Mouse (Mus musculus) intestine, embryonic 16.5 days (tissue): Measurements from ENCODE around the gene Comp. TPM values are rescaled to one million over a fixed set of nuclear protein-coding genes. Genes with fewer than 3 reads are reported as not detected.

Experiments used
- ATAC-seq: fragments of 200-750 bp; cut with Nextera tagmentation; 2 replicates; pipeline ENCODE4 v1.8.0; 2017; ENCODE audit warnings: moderate TSS enrichment, moderate library complexity
- H3K27ac ChIP-seq: fragments of 300-500 bp; sonication (generic); 2 replicates; pipeline ENCODE4 v1.5.1; 2014; ENCODE audit warnings: mild to moderate bottlenecking, low read length
- H3K27me3 ChIP-seq: fragments of 300-500 bp; sonication (generic); replicated peaks from 2 replicates; pipeline ENCODE4 v1.6.1; 2014; ENCODE audit warnings: low read length, control low read depth, mixed read lengths; ENCODE audit not compliant: control insufficient read depth, insufficient read depth
- H3K36me3 ChIP-seq: fragments of 300-500 bp; sonication (generic); 2 replicates; pipeline ENCODE4 v1.6.1; 2014; ENCODE audit warnings: low read length, control low read depth; ENCODE audit not compliant: control insufficient read depth, insufficient read depth
- H3K4me1 ChIP-seq: fragments of 300-500 bp; sonication (generic); 2 replicates; pipeline ENCODE4 v1.6.1; 2014; ENCODE audit warnings: low read length, control low read depth, mixed read lengths; ENCODE audit not compliant: control insufficient read depth, insufficient read depth
- H3K4me2 ChIP-seq: fragments of 300-500 bp; sonication (generic); 2 replicates; pipeline ENCODE4 v1.6.1; 2014; ENCODE audit warnings: low read depth, low read length, control low read depth
- H3K4me3 ChIP-seq: fragments of 300-500 bp; sonication (generic); 2 replicates; pipeline ENCODE4 v1.5.1; 2014; ENCODE audit warnings: mild to moderate bottlenecking, low read length
- H3K9ac ChIP-seq: fragments of 300-500 bp; sonication (generic); 2 replicates; pipeline ENCODE4 v1.6.1; 2014; ENCODE audit warnings: low read depth, low read length
- H3K9me3 ChIP-seq: fragments of 300-500 bp; sonication (generic); 2 replicates; pipeline ENCODE4 v1.6.1; 2016; ENCODE audit warnings: low read length, control low read depth; ENCODE audit not compliant: control insufficient read depth
- WGBS: fragments of 180-500 bp; shearing (Covaris S2); extraction: QIAGEN DNeasy Blood & Tissue Kit; methylation state at CpG from one replicate; pipeline ENCODE4 v1.1.7; 2014; 5-methylcytosine and 5-hydroxymethylcytosine counted together
- polyA plus RNA-seq: library from polyadenylated mRNA; unstranded; fragments of >200 nt; fragmentation: Nextera tagmentation; extraction: Ambion mirVana; gene quantifications from 2 replicates; pipeline ENCODE4 v1.2.1, GENCODE M21; 2015

Gene Comp
- polyA plus RNA-seq, 1 experiment from 2014 or later: 0.39 TPM

DNA sequence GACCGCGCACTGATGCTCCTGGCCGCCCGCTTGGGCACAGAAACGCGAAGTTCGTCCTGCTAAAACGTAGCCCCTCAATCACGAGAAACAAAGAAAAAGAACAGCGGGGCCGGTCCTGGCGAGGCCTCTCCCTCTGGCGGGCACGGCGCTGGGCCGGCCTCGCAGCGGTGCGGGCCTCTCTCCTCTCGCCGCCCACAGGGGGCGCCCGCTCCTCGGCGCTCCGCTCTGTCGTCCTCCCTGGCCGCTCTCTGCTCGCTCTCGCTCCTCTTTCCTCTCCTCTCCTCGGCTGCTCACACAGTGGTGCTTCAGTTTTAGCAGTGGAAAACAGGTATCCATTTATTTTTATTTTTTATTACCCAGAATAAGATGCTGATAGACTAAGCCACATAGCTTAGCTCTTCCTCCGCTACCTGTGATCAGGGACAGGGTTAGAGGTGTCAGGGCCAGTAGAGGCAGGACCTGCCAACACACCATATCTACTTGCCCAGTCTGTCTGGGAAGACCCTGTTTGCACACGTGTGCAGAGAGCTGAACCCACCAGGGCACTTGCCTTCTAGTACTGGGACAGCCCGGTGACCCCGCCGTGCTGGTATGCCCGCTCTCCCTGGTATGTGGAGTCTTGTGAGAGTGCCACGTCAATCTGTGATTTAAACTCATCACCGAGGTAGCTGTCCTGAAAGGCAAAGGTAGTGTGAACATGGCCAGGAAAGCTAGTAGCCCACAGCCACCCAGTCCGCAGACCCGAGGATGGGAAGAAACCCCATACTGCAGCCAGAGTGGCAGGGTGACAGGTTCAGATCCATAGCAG lies 41.1 kb upstream of the Comp start:
- H3K27me3 ChIP-seq: no peaks in the 10 kb centered on the region
- ATAC-seq: peak; percentile 75
- no peak overlapping the region for H3K27ac ChIP-seq
- peaks cover 53% of the 10 kb centered on the region for H3K36me3 ChIP-seq
- H3K4me1 ChIP-seq: peaks cover 10% of the 10 kb centered on the region; the same call in 1 of the 2 replicates
- no peak overlapping the region for H3K9ac ChIP-seq
- 32% methylated on average over 41 of the region's 41 CpGs for WGBS
- no peaks in the 10 kb centered on the region for H3K9me3 ChIP-seq
- H3K4me3 ChIP-seq: no peak overlapping the region
- H3K4me2 ChIP-seq: no peak overlapping the region

DNA sequence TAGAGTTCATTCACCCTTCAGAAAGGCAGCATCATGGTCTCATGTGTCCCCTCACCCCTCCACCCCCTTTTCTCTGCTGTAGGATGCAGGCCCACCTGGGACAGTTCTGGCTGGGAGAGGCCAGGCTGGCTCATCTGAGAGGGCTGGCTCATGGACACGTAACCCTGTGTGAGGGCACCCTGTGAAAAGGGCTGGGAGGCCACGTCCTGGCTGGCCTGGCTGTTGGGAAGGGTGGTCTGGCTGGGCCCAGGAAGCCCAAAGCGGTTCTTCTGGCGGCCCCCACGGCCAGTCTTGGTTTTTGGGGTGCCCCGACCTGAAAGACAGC lies 40.5 kb upstream of the Comp start:
- no peaks in the 10 kb centered on the region for H3K27me3 ChIP-seq
- H3K9me3 ChIP-seq: no peaks in the 10 kb centered on the region
- WGBS: 93% methylated on average over 6 of the region's 6 CpGs
- peaks cover 55% of the 10 kb centered on the region for H3K36me3 ChIP-seq
- no peak for ATAC-seq
- no peak overlapping the region for H3K9ac ChIP-seq
- H3K4me1 ChIP-seq: peaks cover 10% of the 10 kb centered on the region; the same call in 1 of the 2 replicates
- no peak overlapping the region for H3K4me2 ChIP-seq
- H3K27ac ChIP-seq: no peak overlapping the region
- H3K4me3 ChIP-seq: no peak overlapping the region

DNA sequence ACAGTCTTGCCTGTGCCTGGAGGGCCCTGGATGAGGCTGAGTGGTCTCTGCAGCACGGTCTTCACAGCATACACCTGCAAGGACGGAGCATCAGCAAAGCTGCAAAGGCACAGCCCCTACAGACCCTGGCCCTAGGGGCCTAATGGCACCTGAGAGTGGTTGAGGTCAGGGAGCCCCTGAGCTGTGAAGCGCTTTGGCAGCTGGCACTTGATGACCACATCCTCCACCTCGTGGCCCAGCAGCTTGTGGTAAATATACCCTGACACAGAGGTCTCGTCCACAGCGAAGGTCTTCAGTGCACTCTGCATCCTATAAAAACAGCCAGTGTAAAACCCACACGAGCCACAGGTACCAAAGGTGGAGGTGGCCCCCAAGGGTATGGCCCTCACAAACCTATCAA lies 34.4 kb upstream of the Comp start:
- H3K4me2 ChIP-seq: no peak overlapping the region
- H3K9me3 ChIP-seq: no peaks in the 10 kb centered on the region
- no peak overlapping the region for H3K9ac ChIP-seq
- 92% methylated on average over 7 of the region's 7 CpGs for WGBS
- ATAC-seq: no peak
- H3K36me3 ChIP-seq: peaks cover 65% of the 10 kb centered on the region
- no peaks in the 10 kb centered on the region for H3K4me1 ChIP-seq
- H3K27ac ChIP-seq: no peak overlapping the region
- H3K4me3 ChIP-seq: no peak overlapping the region
- no peaks in the 10 kb centered on the region for H3K27me3 ChIP-seq

DNA sequence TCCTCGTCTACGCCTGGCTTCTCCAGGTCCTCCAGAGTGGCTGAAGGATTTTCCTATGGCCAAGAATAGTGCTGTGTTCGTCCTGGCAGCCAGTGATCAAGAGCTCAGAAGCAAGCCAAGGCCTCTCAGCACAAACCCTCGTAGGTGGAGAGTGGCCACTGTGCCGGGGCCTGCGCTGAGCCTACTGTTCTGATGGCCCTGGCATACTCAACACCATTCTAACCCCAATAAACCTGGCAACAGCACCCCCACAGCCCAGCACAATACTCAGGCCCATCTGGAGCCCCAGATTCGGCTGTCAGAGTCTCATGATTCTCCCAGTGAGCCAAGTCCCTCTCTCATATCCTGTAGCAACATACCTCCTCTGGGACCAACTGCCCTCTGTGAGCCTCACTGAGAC lies 32.7 kb upstream of the Comp start:
- H3K27me3 ChIP-seq: no peaks in the 10 kb centered on the region
- no peak overlapping the region for H3K27ac ChIP-seq
- H3K4me3 ChIP-seq: no peak overlapping the region
- H3K4me1 ChIP-seq: no peaks in the 10 kb centered on the region
- no peak overlapping the region for H3K9ac ChIP-seq
- peaks cover 49% of the 10 kb centered on the region for H3K36me3 ChIP-seq
- H3K9me3 ChIP-seq: no peaks in the 10 kb centered on the region
- H3K4me2 ChIP-seq: no peak overlapping the region
- no peak for ATAC-seq
- WGBS: 95% methylated on average over 7 of the region's 7 CpGs

DNA sequence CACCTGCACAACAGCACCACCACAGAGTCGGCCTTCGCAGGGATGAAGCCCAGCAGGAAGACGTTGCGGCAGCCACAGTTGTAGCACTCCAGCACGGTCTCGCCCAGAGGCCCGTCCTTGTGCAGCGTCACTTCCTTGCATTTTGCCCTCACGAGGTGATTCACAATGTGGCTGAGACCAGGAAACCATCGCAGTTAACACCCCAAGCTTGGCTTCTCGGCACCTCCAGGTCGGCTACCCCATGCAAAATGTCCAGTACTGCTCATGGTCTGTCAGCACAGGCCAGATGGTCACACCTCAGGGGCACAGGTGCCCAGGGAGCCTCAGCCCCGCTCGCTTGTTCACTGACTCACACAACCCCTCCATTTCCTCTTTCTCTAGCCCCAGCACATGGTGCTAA lies 31.4 kb upstream of the Comp start:
- H3K27ac ChIP-seq: no peak overlapping the region
- no peak overlapping the region for H3K9ac ChIP-seq
- no peak overlapping the region for H3K4me3 ChIP-seq
- H3K36me3 ChIP-seq: peaks cover 36% of the 10 kb centered on the region
- no peak for ATAC-seq
- H3K9me3 ChIP-seq: no peaks in the 10 kb centered on the region
- H3K4me1 ChIP-seq: no peaks in the 10 kb centered on the region
- 87% methylated on average over 14 of the region's 14 CpGs for WGBS
- H3K27me3 ChIP-seq: no peaks in the 10 kb centered on the region
- H3K4me2 ChIP-seq: no peak overlapping the region

DNA sequence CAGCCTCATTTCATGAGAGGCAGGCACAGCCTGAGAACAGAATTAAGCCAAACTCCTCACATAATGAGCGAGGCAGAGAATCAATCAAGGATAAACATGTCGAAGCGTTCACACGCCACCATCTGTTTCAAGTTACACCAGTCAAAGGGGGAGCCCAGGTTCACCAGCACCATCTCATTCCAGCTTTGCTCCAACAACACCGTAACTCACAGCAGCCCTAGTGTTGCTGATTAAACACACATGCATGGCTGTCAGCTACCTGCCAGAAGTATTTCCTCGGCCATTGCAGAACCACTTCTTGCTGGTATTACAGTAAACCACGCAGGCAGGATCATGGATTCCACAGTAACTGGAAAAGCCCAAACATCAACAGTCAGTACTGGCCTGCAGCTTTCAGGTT lies 30.3 kb upstream of the Comp start:
- peaks cover 28% of the 10 kb centered on the region for H3K36me3 ChIP-seq
- peaks cover 3% of the 10 kb centered on the region for H3K4me1 ChIP-seq
- no peak overlapping the region for H3K4me2 ChIP-seq
- H3K4me3 ChIP-seq: no peak overlapping the region
- no peak overlapping the region for H3K27ac ChIP-seq
- H3K27me3 ChIP-seq: no peaks in the 10 kb centered on the region
- no peak for ATAC-seq
- H3K9me3 ChIP-seq: no peaks in the 10 kb centered on the region
- no peak overlapping the region for H3K9ac ChIP-seq
- 63% methylated on average over 7 of the region's 7 CpGs for WGBS

DNA sequence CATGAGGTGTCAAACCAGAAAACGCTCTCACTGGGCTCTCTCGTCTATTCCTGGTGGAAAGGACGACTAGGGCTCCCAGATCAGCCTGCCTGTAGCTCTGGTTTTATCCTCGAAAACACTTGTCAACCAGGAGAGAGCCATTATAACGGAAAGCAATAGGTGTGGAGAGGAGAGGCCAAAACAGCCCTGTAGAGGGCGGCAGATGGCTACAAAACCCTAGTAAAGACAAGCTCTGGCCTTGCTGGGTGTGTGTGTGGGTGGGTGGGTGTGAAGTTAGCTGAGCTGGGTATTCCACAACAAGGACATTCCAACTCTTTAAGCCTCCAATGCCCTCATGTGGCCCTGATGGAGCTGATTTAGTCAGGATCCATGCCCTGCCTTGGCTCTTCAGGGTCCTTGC lies 29.7 kb upstream of the Comp start:
- WGBS: 54% methylated on average over 6 of the region's 6 CpGs
- Histone ChIP-seq H3K4me1 (peaks cover 8% of the 10 kb centered on the region), H3K27ac (no peak overlapping the region), H3K9me3 (no peaks in the 10 kb centered on the region), H3K27me3 (no peaks in the 10 kb centered on the region), H3K9ac (no peak overlapping the region), H3K36me3 (peaks cover 23% of the 10 kb centered on the region), H3K4me2 (no peak overlapping the region), H3K4me3 (no peak overlapping the region)
- no peak for ATAC-seq

DNA sequence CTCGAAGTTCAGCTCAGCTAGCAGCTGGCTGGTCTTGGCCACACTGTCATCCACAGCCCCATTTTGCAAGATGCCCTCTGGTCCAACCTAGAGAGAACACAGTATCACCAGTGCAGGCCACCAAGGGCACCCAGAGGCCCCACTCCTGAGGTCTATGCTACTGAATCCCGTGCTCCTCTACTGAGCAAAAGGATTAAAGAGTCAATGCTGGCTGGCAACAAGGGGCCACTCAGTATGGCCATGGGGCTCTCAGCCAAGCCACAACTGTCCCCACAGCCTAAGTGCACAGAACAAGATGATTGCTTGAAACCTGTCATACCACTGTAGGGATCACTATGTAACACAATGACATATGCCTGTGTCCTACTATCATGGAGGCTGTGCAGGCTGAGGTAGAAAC lies 29.1 kb upstream of the Comp start:
- no peak for ATAC-seq
- Histone ChIP-seq H3K4me3 (no peak overlapping the region), H3K36me3 (peaks cover 22% of the 10 kb centered on the region), H3K9ac (no peak overlapping the region), H3K27ac (no peak overlapping the region), H3K4me2 (no peak overlapping the region), H3K4me1 (peaks cover 14% of the 10 kb centered on the region), H3K27me3 (no peaks in the 10 kb centered on the region), H3K9me3 (no peaks in the 10 kb centered on the region)
- WGBS: 83% methylated on average over 2 of the region's 2 CpGs

DNA sequence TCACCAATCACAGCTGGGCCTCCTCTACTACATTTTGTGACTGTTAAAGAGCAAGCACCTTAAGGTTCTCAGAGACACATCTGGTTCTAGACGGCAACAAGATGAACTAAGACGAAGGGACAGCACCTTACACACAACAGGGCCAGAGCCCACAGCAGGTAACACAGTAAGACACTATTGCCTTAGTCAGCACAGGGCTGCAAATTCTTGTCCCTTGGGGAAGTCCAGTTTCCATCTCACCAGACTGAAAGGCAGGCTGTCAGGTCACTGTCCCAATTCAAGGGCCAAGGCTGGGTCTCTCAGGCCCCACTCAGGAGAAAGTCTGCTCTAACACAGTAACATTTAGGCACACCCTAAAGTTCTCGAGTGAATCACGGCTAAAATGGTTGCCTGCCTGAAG lies 25.9 kb upstream of the Comp start:
- 75% methylated on average over 4 of the region's 4 CpGs for WGBS

More for the DNA sequence above, 25.9 kb upstream of the Comp start:
- no peak overlapping the region for H3K4me3 ChIP-seq
- no peaks in the 10 kb centered on the region for H3K9me3 ChIP-seq
- H3K9ac ChIP-seq: no peak overlapping the region
- H3K36me3 ChIP-seq: peaks cover 5% of the 10 kb centered on the region; the same call in 1 of the 2 replicates
- no peaks in the 10 kb centered on the region for H3K27me3 ChIP-seq
- H3K27ac ChIP-seq: no peak overlapping the region
- ATAC-seq: no peak
- peaks cover 38% of the 10 kb centered on the region for H3K4me1 ChIP-seq
- H3K4me2 ChIP-seq: no peak overlapping the region
